Mouse (Mus musculus): ENCODE data around the gene Rap2c.

- TF ChIP-seq CTCF (IDR thresholded peaks at IDR 0.05; ENCODE audit: borderline replicate concordance, extremely low read depth, insufficient read depth, insufficient read length) (no peak), POLR2A (IDR thresholded peaks at IDR 0.05; ENCODE audit: borderline replicate concordance, extremely low read depth, insufficient read depth, insufficient read length, poor library complexity, severe bottlenecking) (no peak)
Observed at GRCm38 (mm10) chrX:50968157-50968932, 49.5 kb downstream of the Rap2c start.
